Mouse (Mus musculus) limb, embryonic 13.5 days (tissue): Measurements from ENCODE around the gene Tppp3. TPM values are rescaled to one million over a fixed set of nuclear protein-coding genes. Genes with fewer than 3 reads are reported as not detected.
A peak's percentile ranks its signal among the peaks of the same experiment; 100 is the strongest.

Experiments
- ATAC-seq: fragments of 200-750 bp; cut with Nextera tagmentation; 2 replicates; pipeline ENCODE4 v1.8.0; 2017; ENCODE audit warnings: low read depth, moderate number of reproducible peaks, moderate TSS enrichment; ENCODE audit not compliant: low FRiP score
- H3K27ac ChIP-seq: fragments of 300-500 bp; sonication (generic); 2 replicates; pipeline ENCODE4 v1.5.1; 2015; ENCODE audit warnings: inconsistent platforms, mild to moderate bottlenecking, moderate library complexity
- H3K27me3 ChIP-seq: fragments of 300-500 bp; sonication (generic); 2 replicates; pipeline ENCODE4 v1.6.1; 2015; ENCODE audit warnings: mild to moderate bottlenecking, inconsistent platforms
- H3K36me3 ChIP-seq: fragments of 300-500 bp; sonication (generic); 2 replicates; pipeline ENCODE4 v1.6.1; 2015; ENCODE audit warnings: inconsistent platforms, mild to moderate bottlenecking, moderate library complexity
- H3K4me1 ChIP-seq: fragments of 300-500 bp; sonication (generic); 2 replicates; pipeline ENCODE4 v1.6.1; 2015; ENCODE audit warnings: inconsistent platforms
- H3K4me2 ChIP-seq: fragments of 300-500 bp; sonication (generic); replicated peaks from 2 replicates; pipeline ENCODE4 v1.6.1; 2015; ENCODE audit warnings: inconsistent platforms, mild to moderate bottlenecking, moderate library complexity
- H3K4me3 ChIP-seq: fragments of 300-500 bp; sonication (generic); 2 replicates; pipeline ENCODE4 v1.5.1; 2015; ENCODE audit warnings: moderate library complexity, mild to moderate bottlenecking, inconsistent platforms
- H3K9ac ChIP-seq: fragments of 300-500 bp; sonication (generic); 2 replicates; pipeline ENCODE4 v1.6.1; 2015; ENCODE audit warnings: mild to moderate bottlenecking, inconsistent platforms
- H3K9me3 ChIP-seq: fragments of 300-500 bp; sonication (generic); 2 replicates; pipeline ENCODE4 v1.6.1; 2016; ENCODE audit warnings: inconsistent platforms
- WGBS: fragments of 180-500 bp; shearing (Covaris S2); methylation state at CpG from one replicate; pipeline ENCODE4 v1.1.7; 2015; 5-methylcytosine and 5-hydroxymethylcytosine counted together
- polyA plus RNA-seq: library from polyadenylated mRNA; unstranded; fragments of >200 nt; fragmentation: Nextera tagmentation; extraction: Ambion mirVana; gene quantifications from 2 replicates; pipeline ENCODE4 v1.2.1, GENCODE M21; 2015

Gene Tppp3
- polyA plus RNA-seq, 1 experiment from 2014 or later: 65.4 TPM

- Histone ChIP-seq H3K9me3 (no peaks in the 10 kb centered on the region), H3K4me1 (peaks cover 4% of the 10 kb centered on the region; the same call in 1 of the 2 replicates), H3K36me3 (no peaks in the 10 kb centered on the region), H3K4me2 (no peak overlapping the region), H3K27me3 (no peaks in the 10 kb centered on the region), H3K27ac (no peak overlapping the region), H3K9ac (no peak overlapping the region), H3K4me3 (no peak overlapping the region)
- no peak for ATAC-seq
- WGBS: 40% methylated on average over 13 of the region's 13 CpGs
These were observed 10.1 kb downstream of the Tppp3 start for GRCm38 (mm10) chr8:105461085-105461803.

- 60% methylated on average over 10 of the region's 10 CpGs for WGBS
- H3K36me3 ChIP-seq: no peaks in the 10 kb centered on the region
- no peak overlapping the region for H3K9ac ChIP-seq
- H3K9me3 ChIP-seq: no peaks in the 10 kb centered on the region
- no peak for ATAC-seq
- H3K27ac ChIP-seq: no peak overlapping the region
- H3K4me2 ChIP-seq: no peak overlapping the region
- no peak overlapping the region for H3K4me3 ChIP-seq
- H3K27me3 ChIP-seq: no peaks in the 10 kb centered on the region
- no peaks in the 10 kb centered on the region; the same call in 1 of the 2 replicates for H3K4me1 ChIP-seq
These were observed 16.1 kb downstream of the Tppp3 start for GRCm38 (mm10) chr8:105455218-105455617.

- H3K36me3 ChIP-seq: no peaks in the 10 kb centered on the region
- H3K27ac ChIP-seq: no peak overlapping the region
- H3K4me2 ChIP-seq: no peak overlapping the region
- H3K9ac ChIP-seq: no peak overlapping the region
- no peaks in the 10 kb centered on the region for H3K27me3 ChIP-seq
- no peak overlapping the region for H3K4me3 ChIP-seq
- H3K4me1 ChIP-seq: no peaks in the 10 kb centered on the region; the same call in 1 of the 2 replicates
- H3K9me3 ChIP-seq: no peaks in the 10 kb centered on the region
- 64% methylated on average over 5 of the region's 5 CpGs for WGBS
- ATAC-seq: no peak
These were observed 17.2 kb downstream of the Tppp3 start for GRCm38 (mm10) chr8:105454088-105454487.

GRCm38 (mm10) chr8:105453296-105453695 lies 18.0 kb downstream of the Tppp3 start:
- H3K36me3 ChIP-seq: no peaks in the 10 kb centered on the region
- no peaks in the 10 kb centered on the region for H3K27me3 ChIP-seq
- H3K27ac ChIP-seq: no peak overlapping the region
- H3K9me3 ChIP-seq: no peaks in the 10 kb centered on the region
- H3K4me3 ChIP-seq: no peak overlapping the region
- no peak overlapping the region for H3K4me2 ChIP-seq
- no peak overlapping the region for H3K9ac ChIP-seq
- 64% methylated on average over 5 of the region's 5 CpGs for WGBS
- no peak for ATAC-seq
- H3K4me1 ChIP-seq: no peaks in the 10 kb centered on the region; the same call in 1 of the 2 replicates

- Histone ChIP-seq H3K9ac (no peak overlapping the region), H3K27ac (no peak overlapping the region), H3K36me3 (no peaks in the 10 kb centered on the region), H3K4me3 (no peak overlapping the region), H3K27me3 (no peaks in the 10 kb centered on the region), H3K9me3 (no peaks in the 10 kb centered on the region), H3K4me1 (no peaks in the 10 kb centered on the region), H3K4me2 (no peak overlapping the region)
- WGBS: 68% methylated on average over 15 of the region's 15 CpGs
- ATAC-seq: no peak
These were observed 19.3 kb downstream of the Tppp3 start for GRCm38 (mm10) chr8:105451903-105452603.

- H3K9me3 ChIP-seq: no peaks in the 10 kb centered on the region
- H3K36me3 ChIP-seq: no peaks in the 10 kb centered on the region
- H3K27ac ChIP-seq: no peak overlapping the region
- no peak overlapping the region for H3K9ac ChIP-seq
- no peaks in the 10 kb centered on the region for H3K27me3 ChIP-seq
- no peak overlapping the region for H3K4me3 ChIP-seq
- no peak overlapping the region for H3K4me2 ChIP-seq
- ATAC-seq: no peak
- 53% methylated on average over 1 of the region's 1 CpGs for WGBS
- peaks cover 3% of the 10 kb centered on the region for H3K4me1 ChIP-seq
These were observed 20.3 kb downstream of the Tppp3 start for GRCm38 (mm10) chr8:105450977-105451376.

GRCm38 (mm10) chr8:105448596-105448995 lies 22.7 kb downstream of the Tppp3 start:
- no peaks in the 10 kb centered on the region for H3K36me3 ChIP-seq
- no peaks in the 10 kb centered on the region for H3K27me3 ChIP-seq
- H3K4me1 ChIP-seq: peaks cover 5% of the 10 kb centered on the region
- no peak overlapping the region for H3K9ac ChIP-seq
- H3K4me3 ChIP-seq: no peak overlapping the region
- H3K4me2 ChIP-seq: no peak overlapping the region
- H3K27ac ChIP-seq: no peak overlapping the region
- ATAC-seq: no peak
- H3K9me3 ChIP-seq: no peaks in the 10 kb centered on the region
- 82% methylated on average over 5 of the region's 5 CpGs for WGBS

- peaks cover 5% of the 10 kb centered on the region for H3K4me1 ChIP-seq
- no peak overlapping the region for H3K4me2 ChIP-seq
- no peaks in the 10 kb centered on the region for H3K27me3 ChIP-seq
- H3K27ac ChIP-seq: no peak overlapping the region
- H3K4me3 ChIP-seq: no peak overlapping the region
- H3K9ac ChIP-seq: no peak overlapping the region
- no peaks in the 10 kb centered on the region for H3K36me3 ChIP-seq
- 91% methylated on average over 3 of the region's 3 CpGs for WGBS
- no peak for ATAC-seq
- no peaks in the 10 kb centered on the region for H3K9me3 ChIP-seq
These were observed 23.1 kb downstream of the Tppp3 start for GRCm38 (mm10) chr8:105448188-105448587.

- Histone ChIP-seq H3K4me3 (no peak overlapping the region), H3K4me1 (peaks cover 5% of the 10 kb centered on the region), H3K4me2 (0 out of 2 replicates have a peak overlapping the region, but pooled peaks have one; percentile 11), H3K9me3 (no peaks in the 10 kb centered on the region), H3K9ac (no peak overlapping the region), H3K36me3 (no peaks in the 10 kb centered on the region), H3K27me3 (no peaks in the 10 kb centered on the region), H3K27ac (no peak overlapping the region)
- no peak for ATAC-seq
- 36% methylated on average over 4 of the region's 4 CpGs for WGBS
These were observed 25.2 kb downstream of the Tppp3 start for GRCm38 (mm10) chr8:105446127-105446552.

- Histone ChIP-seq H3K9ac (no peak overlapping the region), H3K4me1 (peaks cover 5% of the 10 kb centered on the region), H3K27me3 (no peaks in the 10 kb centered on the region), H3K4me2 (no peak overlapping the region), H3K36me3 (no peaks in the 10 kb centered on the region), H3K9me3 (no peaks in the 10 kb centered on the region), H3K27ac (no peak overlapping the region), H3K4me3 (no peak overlapping the region)
- WGBS: 44% methylated on average over 11 of the region's 11 CpGs
- ATAC-seq: no peak
These were observed 25.8 kb downstream of the Tppp3 start for GRCm38 (mm10) chr8:105445296-105446126.

GRCm38 (mm10) chr8:105442661-105443060 lies 28.7 kb downstream of the Tppp3 start:
- Histone ChIP-seq H3K27me3 (no peaks in the 10 kb centered on the region), H3K9ac (no peak overlapping the region), H3K27ac (no peak overlapping the region), H3K36me3 (no peaks in the 10 kb centered on the region), H3K4me1 (peaks cover 5% of the 10 kb centered on the region), H3K4me3 (no peak overlapping the region), H3K4me2 (no peak overlapping the region), H3K9me3 (no peaks in the 10 kb centered on the region)
- 89% methylated on average over 5 of the region's 5 CpGs for WGBS
- ATAC-seq: no peak

- Histone ChIP-seq H3K27me3 (no peaks in the 10 kb centered on the region; the same call in 1 of the 2 replicates), H3K4me3 (no peak overlapping the region), H3K36me3 (no peaks in the 10 kb centered on the region), H3K4me1 (peaks cover 5% of the 10 kb centered on the region), H3K4me2 (no peak overlapping the region), H3K9ac (no peak overlapping the region), H3K9me3 (no peaks in the 10 kb centered on the region), H3K27ac (no peak overlapping the region)
- 7% methylated on average over 6 of the region's 6 CpGs for WGBS
- no peak for ATAC-seq
These were observed 29.9 kb downstream of the Tppp3 start for GRCm38 (mm10) chr8:105441433-105441832.
